Mouse (Mus musculus) embryonic facial prominence, embryonic 13.5 days (tissue): ENCODE results near the gene Parp11. TPM values are rescaled to one million over a fixed set of nuclear protein-coding genes. Genes with fewer than 3 reads are reported as not detected.

ENCODE experiments used
- ATAC-seq: fragments of 200-750 bp; cut with Nextera tagmentation; 2 replicates; pipeline ENCODE4 v1.8.0; 2017; ENCODE audit warnings: low read depth; ENCODE audit not compliant: insufficient number of reproducible peaks, insufficient read depth, low FRiP score, low TSS enrichment
- H3K27ac ChIP-seq: fragments of 300-500 bp; sonication (generic); 2 replicates; pipeline ENCODE4 v1.5.1; 2015; ENCODE audit warnings: moderate library complexity, mild to moderate bottlenecking, inconsistent platforms
- H3K27me3 ChIP-seq: fragments of 300-500 bp; sonication (generic); 2 replicates; pipeline ENCODE4 v1.6.1; 2015; ENCODE audit warnings: mild to moderate bottlenecking, inconsistent platforms
- H3K36me3 ChIP-seq: fragments of 300-500 bp; sonication (generic); 2 replicates; pipeline ENCODE4 v1.6.1; 2015; ENCODE audit warnings: mild to moderate bottlenecking, inconsistent platforms
- H3K4me1 ChIP-seq: fragments of 300-500 bp; sonication (generic); 2 replicates; pipeline ENCODE4 v1.6.1; 2015; ENCODE audit warnings: inconsistent platforms
- H3K4me2 ChIP-seq: fragments of 300-500 bp; sonication (generic); 2 replicates; pipeline ENCODE4 v1.6.1; 2015; ENCODE audit warnings: moderate library complexity, mild to moderate bottlenecking, inconsistent platforms
- H3K4me3 ChIP-seq: fragments of 300-500 bp; sonication (generic); 2 replicates; pipeline ENCODE4 v1.5.1; 2015; ENCODE audit warnings: mild to moderate bottlenecking, inconsistent platforms
- H3K9ac ChIP-seq: fragments of 300-500 bp; sonication (generic); 2 replicates; pipeline ENCODE4 v1.6.1; 2015; ENCODE audit warnings: mild to moderate bottlenecking, inconsistent platforms
- H3K9me3 ChIP-seq: fragments of 300-500 bp; sonication (generic); 2 replicates; pipeline ENCODE4 v1.6.1; 2016; ENCODE audit warnings: inconsistent platforms
- WGBS: fragments of 180-500 bp; shearing (Covaris S2); methylation state at CpG from one replicate; pipeline ENCODE4 v1.1.7; 2015; ENCODE audit warnings: mixed read lengths; 5-methylcytosine and 5-hydroxymethylcytosine counted together
- polyA plus RNA-seq: library from polyadenylated mRNA; unstranded; fragments of >200 nt; fragmentation: Nextera tagmentation; extraction: Ambion mirVana; gene quantifications from 2 replicates; pipeline ENCODE4 v1.2.1, GENCODE M21; 2015

Gene Parp11
- polyA plus RNA-seq = 32.3 and 35.2 TPM in 2 replicates

- no peaks in the 10 kb centered on the region for H3K4me1 ChIP-seq
- WGBS = 13% methylated on average over 8 of the region's 8 CpGs
- H3K4me2 ChIP-seq = peak within 1 kb of the TSS; percentile 34
- no peak within 1 kb of the TSS for H3K4me3 ChIP-seq
- no peak within 1 kb of the TSS for H3K27ac ChIP-seq
- peak within 1 kb of the TSS; percentile 27; the same call in 1 of the 2 replicates for H3K9ac ChIP-seq
- peaks cover 10% of the 10 kb centered on the region for H3K27me3 ChIP-seq
- no peak for ATAC-seq
- H3K36me3 ChIP-seq = no peaks in the 10 kb centered on the region
- no peaks in the 10 kb centered on the region for H3K9me3 ChIP-seq
These were observed at the start of gene Parp11 for GRCm38 (mm10) chr6:127446436-127446890. TSS of gene Parp11 (plus strand) at chr6:127446840.

GRCm38 (mm10) chr6:127398073-127398472, 48.6 kb upstream of the Parp11 start:
- Histone ChIP-seq H3K36me3 (no peaks in the 10 kb centered on the region), H3K9ac (no peak overlapping the region), H3K27ac (no peak overlapping the region), H3K4me1 (0 out of 2 replicates have a peak, but pooled peaks cover 4% of the 10 kb centered on the region), H3K4me2 (no peak overlapping the region), H3K9me3 (no peaks in the 10 kb centered on the region), H3K27me3 (peaks cover 4% of the 10 kb centered on the region; the same call in 1 of the 2 replicates), H3K4me3 (no peak overlapping the region)
- 41% methylated on average over 2 of the region's 2 CpGs for WGBS
- ATAC-seq = no peak

- 51% methylated on average over 3 of the region's 3 CpGs for WGBS
- H3K4me3 ChIP-seq = no peak overlapping the region
- H3K36me3 ChIP-seq = no peaks in the 10 kb centered on the region
- H3K27ac ChIP-seq = no peak overlapping the region
- ATAC-seq = no peak
- peaks cover 18% of the 10 kb centered on the region for H3K4me1 ChIP-seq
- H3K4me2 ChIP-seq = no peak overlapping the region
- H3K9me3 ChIP-seq = no peaks in the 10 kb centered on the region
- H3K9ac ChIP-seq = no peak overlapping the region
- no peaks in the 10 kb centered on the region for H3K27me3 ChIP-seq
These were observed 45.2 kb upstream of the Parp11 start for GRCm38 (mm10) chr6:127401419-127401818.

GRCm38 (mm10) chr6:127404070-127404810, 42.4 kb upstream of the Parp11 start:
- Histone ChIP-seq H3K9ac (no peak overlapping the region), H3K27me3 (no peaks in the 10 kb centered on the region), H3K4me3 (no peak overlapping the region), H3K27ac (peak overlapping the region; percentile 75), H3K9me3 (no peaks in the 10 kb centered on the region), H3K4me1 (peaks cover 23% of the 10 kb centered on the region), H3K36me3 (no peaks in the 10 kb centered on the region), H3K4me2 (no peak overlapping the region; the same call in 1 of the 2 replicates)
- peak; percentile 86 for ATAC-seq
- WGBS = 40% methylated on average over 13 of the region's 13 CpGs

GRCm38 (mm10) chr6:127405682-127406081, 41.0 kb upstream of the Parp11 start:
- H3K9ac ChIP-seq = no peak overlapping the region
- no peak overlapping the region for H3K27ac ChIP-seq
- H3K4me3 ChIP-seq = no peak overlapping the region
- no peaks in the 10 kb centered on the region for H3K36me3 ChIP-seq
- whole genome bisulfite sequencing = 47% methylated on average over 7 of the region's 7 CpGs
- no peak for ATAC-seq
- H3K9me3 ChIP-seq = no peaks in the 10 kb centered on the region
- no peak overlapping the region for H3K4me2 ChIP-seq
- no peaks in the 10 kb centered on the region for H3K27me3 ChIP-seq
- H3K4me1 ChIP-seq = peaks cover 23% of the 10 kb centered on the region

DNA sequence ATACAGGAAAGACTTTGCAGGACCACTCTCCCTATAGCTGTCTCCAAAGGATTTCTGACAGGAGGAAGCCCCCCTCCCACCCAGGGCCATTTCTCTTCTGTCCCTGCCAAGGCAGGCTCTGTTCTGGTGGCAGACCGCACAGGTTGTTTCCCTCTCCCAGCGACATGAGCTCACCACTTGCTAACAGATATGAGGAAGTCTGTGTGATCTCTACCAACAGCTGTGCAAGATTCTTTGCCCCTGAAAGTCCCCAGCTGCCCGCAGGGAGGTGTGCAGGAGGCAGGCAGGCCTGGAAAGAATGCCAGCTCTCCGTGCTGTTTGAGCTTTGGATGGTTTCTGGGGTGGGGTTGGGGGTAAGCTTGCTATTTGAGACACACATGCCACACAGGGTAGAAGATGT, 38.9 kb upstream of the Parp11 start:
- WGBS = 38% methylated on average over 4 of the region's 4 CpGs
- H3K4me1 ChIP-seq = peaks cover 23% of the 10 kb centered on the region
- no peak overlapping the region for H3K9ac ChIP-seq
- H3K27me3 ChIP-seq = no peaks in the 10 kb centered on the region
- H3K36me3 ChIP-seq = no peaks in the 10 kb centered on the region
- ATAC-seq = no peak
- no peaks in the 10 kb centered on the region for H3K9me3 ChIP-seq
- H3K27ac ChIP-seq = no peak overlapping the region
- no peak overlapping the region for H3K4me3 ChIP-seq
- no peak overlapping the region for H3K4me2 ChIP-seq

GRCm38 (mm10) chr6:127417525-127418184, 29.0 kb upstream of the Parp11 start:
- H3K27ac ChIP-seq = no peak overlapping the region
- no peaks in the 10 kb centered on the region for H3K9me3 ChIP-seq
- no peak overlapping the region for H3K4me3 ChIP-seq
- H3K9ac ChIP-seq = no peak overlapping the region
- WGBS = 69% methylated on average over 12 of the region's 12 CpGs
- no peaks in the 10 kb centered on the region for H3K4me1 ChIP-seq
- no peaks in the 10 kb centered on the region for H3K27me3 ChIP-seq
- no peak overlapping the region for H3K4me2 ChIP-seq
- H3K36me3 ChIP-seq = no peaks in the 10 kb centered on the region
- ATAC-seq = no peak

- H3K4me2 ChIP-seq = no peak overlapping the region
- no peak overlapping the region for H3K4me3 ChIP-seq
- 80% methylated on average over 2 of the region's 2 CpGs for WGBS
- no peak overlapping the region for H3K27ac ChIP-seq
- ATAC-seq = no peak
- no peak overlapping the region for H3K9ac ChIP-seq
- H3K9me3 ChIP-seq = no peaks in the 10 kb centered on the region
- no peaks in the 10 kb centered on the region for H3K36me3 ChIP-seq
- H3K27me3 ChIP-seq = no peaks in the 10 kb centered on the region
- no peaks in the 10 kb centered on the region for H3K4me1 ChIP-seq
These were observed 28.3 kb upstream of the Parp11 start for GRCm38 (mm10) chr6:127418322-127418721.

DNA sequence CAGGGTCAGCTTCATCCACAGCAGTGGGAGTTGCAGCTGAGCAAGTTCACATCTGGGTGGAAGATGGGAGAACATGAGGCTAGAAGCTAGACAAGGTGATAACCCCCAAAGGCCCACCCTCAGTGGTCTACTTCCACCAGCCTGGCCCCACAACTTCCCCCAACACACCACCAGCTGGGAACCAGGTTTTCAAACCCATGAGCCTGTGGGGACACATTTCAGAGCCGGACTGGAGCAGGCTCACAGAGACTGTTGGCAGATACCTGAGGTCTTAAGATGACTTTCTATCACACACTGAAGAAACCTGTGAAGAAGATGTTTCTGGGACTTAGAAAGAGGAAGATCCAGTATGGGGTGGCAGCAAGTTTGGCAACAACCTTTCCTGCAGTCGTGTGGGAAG, 26.5 kb upstream of the Parp11 start:
- Histone ChIP-seq H3K4me2 (no peak overlapping the region), H3K27ac (no peak overlapping the region), H3K36me3 (no peaks in the 10 kb centered on the region), H3K9ac (no peak overlapping the region), H3K4me1 (no peaks in the 10 kb centered on the region), H3K4me3 (no peak overlapping the region), H3K9me3 (no peaks in the 10 kb centered on the region), H3K27me3 (no peaks in the 10 kb centered on the region)
- 65% methylated on average over 2 of the region's 2 CpGs for WGBS
- no peak for ATAC-seq

- no peak for ATAC-seq
- Histone ChIP-seq H3K27me3 (no peaks in the 10 kb centered on the region), H3K27ac (no peak overlapping the region), H3K9ac (no peak overlapping the region), H3K4me2 (no peak overlapping the region), H3K9me3 (no peaks in the 10 kb centered on the region), H3K4me3 (no peak overlapping the region), H3K4me1 (no peaks in the 10 kb centered on the region), H3K36me3 (no peaks in the 10 kb centered on the region)
- 74% methylated on average over 5 of the region's 5 CpGs for WGBS
These were observed 21.5 kb upstream of the Parp11 start for GRCm38 (mm10) chr6:127425095-127425494.

- Histone ChIP-seq H3K9me3 (no peaks in the 10 kb centered on the region), H3K27ac (no peak overlapping the region), H3K4me2 (no peak overlapping the region), H3K36me3 (no peaks in the 10 kb centered on the region), H3K27me3 (no peaks in the 10 kb centered on the region), H3K4me3 (no peak overlapping the region), H3K9ac (no peak overlapping the region), H3K4me1 (no peaks in the 10 kb centered on the region)
- 54% methylated on average over 7 of the region's 7 CpGs for WGBS
- ATAC-seq = no peak
These were observed 15.9 kb upstream of the Parp11 start for GRCm38 (mm10) chr6:127430716-127431115.
